Mouse (Mus musculus) embryonic fibroblast, embryonic 13.5 days (primary cell): ENCODE measurements around the gene Galntl5.

Experiments
- CTCF ChIP-seq: IDR thresholded peaks from 2 replicates; pipeline ENCODE4 v1.5.1; 2011; ENCODE audit warnings: mild to moderate bottlenecking, control low read depth, low read length, moderate library complexity, borderline replicate concordance; ENCODE audit not compliant: insufficient read depth
- POLR2A ChIP-seq: IDR thresholded peaks from 2 replicates; pipeline ENCODE4 v1.6.1; 2011; ENCODE audit warnings: low read depth, mild to moderate bottlenecking, control low read depth, low read length, moderate library complexity

GRCm38 (mm10) chr5:25160515-25160914 is 20.7 kb upstream of the Galntl5 start:
- TF ChIP-seq POLR2A (no peak), CTCF (no peak)
